Mouse (Mus musculus): ENCODE data around the gene Smim26. TPM values are rescaled to one million over a fixed set of nuclear protein-coding genes. Genes with fewer than 3 reads are reported as not detected.
A peak's percentile ranks its signal among the peaks of the same experiment; 100 is the strongest.

Gene Smim26
- polyA plus RNA-seq, 1 experiment from 2014 or later = 38.4 TPM

GRCm38 (mm10) chr2:144638719-144639118, 44.9 kb downstream of the Smim26 start:
- no peaks in the 10 kb centered on the region for H3K9me3 ChIP-seq
- 77% methylated on average over 4 of the region's 4 CpGs for WGBS
- no peak overlapping the region for H3K4me2 ChIP-seq (replicated peaks)
- no peak overlapping the region for H3K9ac ChIP-seq (replicated peaks)
- H3K27ac ChIP-seq (replicated peaks) = no peak overlapping the region
- no peaks in the 10 kb centered on the region for H3K27me3 ChIP-seq
- no peak overlapping the region for H3K4me3 ChIP-seq
- no peak for ATAC-seq (ENCODE audit: low FRiP score, low read depth)
- peaks cover 5% of the 10 kb centered on the region; the same call in 1 of the 2 replicates for H3K4me1 ChIP-seq
- H3K36me3 ChIP-seq = no peaks in the 10 kb centered on the region

GRCm38 (mm10) chr2:144640101-144640500, 46.2 kb downstream of the Smim26 start:
- Histone ChIP-seq H3K27ac (replicated peaks) (no peak overlapping the region), H3K36me3 (no peaks in the 10 kb centered on the region), H3K9me3 (no peaks in the 10 kb centered on the region), H3K9ac (replicated peaks) (no peak overlapping the region), H3K4me1 (peaks cover 5% of the 10 kb centered on the region; the same call in 1 of the 2 replicates), H3K4me3 (no peak overlapping the region), H3K4me2 (replicated peaks) (no peak overlapping the region), H3K27me3 (no peaks in the 10 kb centered on the region)
- WGBS = 65% methylated on average over 7 of the region's 7 CpGs
- ATAC-seq (ENCODE audit: low FRiP score, low read depth) = peak; percentile 20; the same call in 1 of the 2 replicates

- ATAC-seq (ENCODE audit: low FRiP score, low read depth) = no peak
- no peak overlapping the region for H3K27ac ChIP-seq (replicated peaks)
- peaks cover 5% of the 10 kb centered on the region; the same call in 1 of the 2 replicates for H3K4me1 ChIP-seq
- no peaks in the 10 kb centered on the region for H3K27me3 ChIP-seq
- no peak overlapping the region for H3K4me2 ChIP-seq (replicated peaks)
- WGBS = 92% methylated on average over 4 of the region's 4 CpGs
- H3K9me3 ChIP-seq = no peaks in the 10 kb centered on the region
- no peaks in the 10 kb centered on the region for H3K36me3 ChIP-seq
- H3K9ac ChIP-seq (replicated peaks) = no peak overlapping the region
- H3K4me3 ChIP-seq = no peak overlapping the region
These were observed 48.1 kb downstream of the Smim26 start for GRCm38 (mm10) chr2:144641991-144642390.

Small RNAs within 50 kb of the gene (microRNA-seq; reads per million reads assigned to microRNA genes)
- not detected for gene Gm24823

Other genes with a start within 250 kb of the Smim26 start
- 46.0 and 47.1 TPM in 2 replicates for gene Kat14, start 225.1 kb upstream of the Smim26 start, polyA plus RNA-seq (2016; fragmentation: Nextera tagmentation; extraction: Ambion mirVana)
- gene Pet117, start 225.1 kb upstream of the Smim26 start, polyA plus RNA-seq (2016; fragmentation: Nextera tagmentation; extraction: Ambion mirVana) = not detected in 2 replicates
- gene Dzank1, start 66.6 kb upstream of the Smim26 start, polyA plus RNA-seq (2016; fragmentation: Nextera tagmentation; extraction: Ambion mirVana) = 3.6 and 4.8 TPM in 2 replicates
- gene Polr3f, start 66.3 kb upstream of the Smim26 start, polyA plus RNA-seq (2016; fragmentation: Nextera tagmentation; extraction: Ambion mirVana) = 33.9 and 36.5 TPM in 2 replicates
- 60.3 and 62.0 TPM in 2 replicates for gene Rbbp9, start 43.2 kb upstream of the Smim26 start, polyA plus RNA-seq (2016; fragmentation: Nextera tagmentation; extraction: Ambion mirVana)
- 109 and 115 TPM in 2 replicates for gene Sec23b, start 37.8 kb upstream of the Smim26 start, polyA plus RNA-seq (2016; fragmentation: Nextera tagmentation; extraction: Ambion mirVana)
- gene Dtd1, start 5.8 kb downstream of the Smim26 start, polyA plus RNA-seq (2016; fragmentation: Nextera tagmentation; extraction: Ambion mirVana) = 36.6 and 39.9 TPM in 2 replicates
- gene Scp2d1, start 229.6 kb downstream of the Smim26 start, polyA plus RNA-seq (2016; fragmentation: Nextera tagmentation; extraction: Ambion mirVana) = not detected in 2 replicates